Mouse (Mus musculus) mammary gland, adult 2 months (tissue): Measurements from ENCODE around the gene Pigx. TPM values are rescaled to one million over a fixed set of nuclear protein-coding genes. Genes with fewer than 3 reads are reported as not detected.

ENCODE experiments used
- polyA plus RNA-seq: library from polyadenylated mRNA; depleted of rRNA; stranded (reverse); fragments of >200 nt; gene quantifications from 2 replicates; pipeline ENCODE4 v1.2.3, GENCODE M21; 2012; ENCODE audit warnings: low replicate concordance; rRNA removed

Pigx gene
- polyA plus RNA-seq, result 29.2 and 39.3 TPM in 2 replicates

DNA sequence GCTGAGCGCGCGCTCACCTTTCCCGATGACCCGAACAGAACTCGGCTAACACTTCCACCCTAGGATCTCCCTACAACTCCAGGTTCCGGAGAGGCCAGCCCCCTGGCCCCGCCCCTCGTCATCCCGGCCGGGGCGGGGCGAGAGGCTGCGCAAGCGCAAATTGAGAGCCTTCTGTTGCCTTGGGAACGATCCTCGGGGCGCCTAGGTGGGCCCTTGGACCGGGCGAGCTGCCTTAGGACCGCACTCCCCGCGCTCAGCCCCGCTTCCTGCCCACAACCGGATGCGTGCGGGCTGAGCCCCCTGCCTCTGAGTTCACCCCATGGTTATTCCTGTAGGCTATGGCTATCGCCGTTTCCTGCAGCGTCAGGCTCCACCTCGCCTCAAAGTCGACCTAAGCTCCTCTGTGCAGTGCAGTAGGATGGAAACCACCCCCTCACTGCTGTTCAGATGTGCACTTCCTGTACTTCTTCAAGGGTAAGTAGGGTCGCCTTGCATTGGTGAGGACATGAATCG lies at the start of gene Pigx, which contains the start of gene Cep19:
Pigx (minus strand) TSS at position 103 of the 513 bp plus-strand sequence.
Cep19 (plus strand) TSS at position 163 of the 513 bp plus-strand sequence.

DNA sequence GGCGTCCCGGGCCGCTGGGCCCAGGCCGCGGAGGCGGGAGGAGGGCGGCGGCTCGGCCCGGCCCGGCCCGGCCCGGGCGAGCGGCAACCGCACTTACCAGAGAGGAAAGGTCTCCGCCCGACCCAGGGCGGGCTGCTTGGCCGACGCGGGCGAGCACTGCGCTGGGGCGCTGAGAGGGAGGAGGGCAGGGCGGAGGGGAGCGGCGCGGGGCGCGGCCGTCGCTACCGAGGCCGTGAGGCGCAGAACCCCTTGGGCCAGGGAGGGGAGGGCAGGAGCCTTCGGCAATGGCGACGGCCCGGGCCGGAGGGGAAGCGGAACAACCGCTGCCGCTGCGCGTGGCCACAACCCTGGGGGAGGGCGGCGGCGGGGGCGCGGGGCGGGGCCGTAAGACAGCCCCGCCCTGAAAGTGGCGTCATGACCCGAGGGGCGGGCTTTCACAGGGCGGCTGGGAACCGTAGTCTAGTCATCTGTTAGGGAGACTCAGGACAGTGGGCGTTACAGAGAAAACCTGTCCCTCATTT lies 20.5 kb downstream of the Pigx start, which contains the start of gene Pak2:
Pak2 (minus strand) TSS at position 352 of the 521 bp plus-strand sequence.

Other genes starting within 250 kb of the Pigx start
- gene Meltf, start 220.9 kb downstream of the Pigx start, polyA plus RNA-seq, result 0.83 and 1.0 TPM in 2 replicates
- gene Pigz, start 165.9 kb downstream of the Pigx start, polyA plus RNA-seq, result 7.8 and 8.8 TPM in 2 replicates
- gene 0610012G03Rik, start 151.2 kb downstream of the Pigx start, polyA plus RNA-seq, result 71.1 and 134 TPM in 2 replicates
- gene Ncbp2, start 151.2 kb downstream of the Pigx start, polyA plus RNA-seq, result 3.0 and 8.5 TPM in 2 replicates
- gene Senp5, start 96.5 kb downstream of the Pigx start, polyA plus RNA-seq, result 2.8 and 6.8 TPM in 2 replicates
- 19.2 and 21.9 TPM in 2 replicates for gene Pak2, start 20.4 kb downstream of the Pigx start, polyA plus RNA-seq
- gene Cep19, start 60 bp upstream of the Pigx start, polyA plus RNA-seq, result 10.3 and 11.5 TPM in 2 replicates
- gene Nrros, start 65.9 kb upstream of the Pigx start, polyA plus RNA-seq, result 78.3 and 94.4 TPM in 2 replicates
- 0.13 and 0.56 TPM in 2 replicates for gene Bex6, start 80.1 kb upstream of the Pigx start, polyA plus RNA-seq
- gene Fbxo45, start 147.4 kb upstream of the Pigx start, polyA plus RNA-seq, result 5.3 and 6.6 TPM in 2 replicates
- gene Wdr53, start 147.5 kb upstream of the Pigx start, polyA plus RNA-seq, result 2.0 and 4.7 TPM in 2 replicates
- gene Smco1, start 171.7 kb upstream of the Pigx start, polyA plus RNA-seq, result 9.6 TPM in 1 of 2 replicates, not detected in the other
- 6.2 and 7.4 TPM in 2 replicates for gene Rnf168, start 177.7 kb upstream of the Pigx start, polyA plus RNA-seq
- gene Ubxn7, start 232.5 kb upstream of the Pigx start, polyA plus RNA-seq, result 6.5 and 13.0 TPM in 2 replicates